Mouse (Mus musculus) heart, embryonic 16.5 days (tissue): ENCODE results near the gene 1700061G19Rik. TPM values are rescaled to one million over a fixed set of nuclear protein-coding genes. Genes with fewer than 3 reads are reported as not detected.

ENCODE experiments used
- ATAC-seq: fragments of 200-750 bp; cut with Nextera tagmentation; replicated peaks from 2 replicates; pipeline ENCODE4 v1.8.0; 2017; ENCODE audit warnings: moderate number of reproducible peaks; ENCODE audit not compliant: insufficient read depth, low FRiP score; ENCODE audit errors: extremely low read depth
- H3K27ac ChIP-seq: fragments of 300-500 bp; sonication (generic); 2 replicates; pipeline ENCODE4 v1.5.1; 2014; ENCODE audit warnings: mild to moderate bottlenecking, low read length, control low read depth, moderate library complexity
- H3K27me3 ChIP-seq: fragments of 300-500 bp; sonication (generic); 2 replicates; pipeline ENCODE4 v1.6.1; 2014; ENCODE audit warnings: low read length, mixed read lengths; ENCODE audit not compliant: control insufficient read depth, insufficient read depth
- H3K36me3 ChIP-seq: fragments of 300-500 bp; sonication (generic); 2 replicates; pipeline ENCODE4 v1.6.1; 2014; ENCODE audit not compliant: control insufficient read depth, insufficient read depth
- H3K4me1 ChIP-seq: fragments of 300-500 bp; sonication (generic); 2 replicates; pipeline ENCODE4 v1.6.1; 2014; ENCODE audit warnings: low read length, mixed read lengths; ENCODE audit not compliant: control insufficient read depth, insufficient read depth
- H3K4me2 ChIP-seq: fragments of 300-500 bp; sonication (generic); 2 replicates; pipeline ENCODE4 v1.6.1; 2014; ENCODE audit warnings: low read depth, mild to moderate bottlenecking, control low read depth, low read length
- H3K4me3 ChIP-seq: fragments of 300-500 bp; sonication (generic); 2 replicates; pipeline ENCODE4 v1.5.1; 2014; ENCODE audit warnings: mild to moderate bottlenecking, control low read depth, low read length
- H3K9ac ChIP-seq: fragments of 300-500 bp; sonication (generic); 2 replicates; pipeline ENCODE4 v1.6.1; 2014; ENCODE audit warnings: low read length, control low read depth
- H3K9me3 ChIP-seq: fragments of 300-500 bp; sonication (generic); replicated peaks from 2 replicates; pipeline ENCODE4 v1.6.1; 2016; ENCODE audit warnings: low read length; ENCODE audit not compliant: control insufficient read depth
- WGBS: fragments of 180-500 bp; shearing (Covaris S2); extraction: QIAGEN DNeasy Blood & Tissue Kit; methylation state at CpG from one replicate; pipeline ENCODE4 v1.1.7; 2014; 5-methylcytosine and 5-hydroxymethylcytosine counted together
- polyA plus RNA-seq: library from polyadenylated mRNA; unstranded; fragments of >200 nt; fragmentation: Nextera tagmentation; extraction: Ambion mirVana; gene quantifications from 2 replicates; pipeline ENCODE4 v1.2.1, GENCODE M21; 2015

The 1700061G19Rik gene
- polyA plus RNA-seq, 1 experiment from 2014 or later = 0.30 TPM

GRCm38 (mm10) chr17:56936731-56937130 is 61.5 kb downstream of the 1700061G19Rik start:
- no peak overlapping the region for H3K4me3 ChIP-seq
- H3K36me3 ChIP-seq = no peaks in the 10 kb centered on the region
- no peak overlapping the region for H3K4me2 ChIP-seq
- H3K9ac ChIP-seq = no peak overlapping the region
- no peak for ATAC-seq
- peaks cover 7% of the 10 kb centered on the region; the same call in 1 of the 2 replicates for H3K9me3 ChIP-seq
- 86% methylated on average over 7 of the region's 7 CpGs for WGBS
- H3K27me3 ChIP-seq = no peaks in the 10 kb centered on the region
- peaks cover 14% of the 10 kb centered on the region for H3K4me1 ChIP-seq
- H3K27ac ChIP-seq = no peak overlapping the region

Other genes starting within 250 kb of the 1700061G19Rik start
- gene Lonp1, start 248.6 kb upstream of the 1700061G19Rik start, polyA plus RNA-seq = 60.7 and 62.5 TPM in 2 replicates
- gene Catsperd, start 247.3 kb upstream of the 1700061G19Rik start, polyA plus RNA-seq = 0.29 and 0.31 TPM in 2 replicates
- gene Ranbp3, start 202.2 kb upstream of the 1700061G19Rik start, polyA plus RNA-seq = 63.1 and 64.3 TPM in 2 replicates
- 1,043 and 1,129 TPM in 2 replicates for gene Ndufa11, start 157.7 kb upstream of the 1700061G19Rik start, polyA plus RNA-seq
- 12.8 and 14.6 TPM in 2 replicates for gene Vmac, start 157.5 kb upstream of the 1700061G19Rik start, polyA plus RNA-seq
- gene Nrtn, start 117.9 kb upstream of the 1700061G19Rik start, polyA plus RNA-seq = 21.2 and 23.9 TPM in 2 replicates
- 31.7 and 34.9 TPM in 2 replicates for gene Dus3l, start 110.7 kb upstream of the 1700061G19Rik start, polyA plus RNA-seq
- gene Prr22, start 105.2 kb upstream of the 1700061G19Rik start, polyA plus RNA-seq = 0.59 and 1.2 TPM in 2 replicates
- 6.2 and 6.8 TPM in 2 replicates for gene Rfx2, start 44.5 kb upstream of the 1700061G19Rik start, polyA plus RNA-seq
- gene Acsbg2, start 1.0 kb upstream of the 1700061G19Rik start, polyA plus RNA-seq = not detected in 2 replicates
- gene Mllt1, start 59.9 kb downstream of the 1700061G19Rik start, polyA plus RNA-seq = 26.4 and 31.1 TPM in 2 replicates
- gene Acer1, start 106.6 kb downstream of the 1700061G19Rik start, polyA plus RNA-seq = 0.05 TPM in 1 of 2 replicates, not detected in the other
- gene Clpp, start 114.8 kb downstream of the 1700061G19Rik start, polyA plus RNA-seq = 117 and 129 TPM in 2 replicates
- 56.4 and 59.6 TPM in 2 replicates for gene Alkbh7, start 121.9 kb downstream of the 1700061G19Rik start, polyA plus RNA-seq
- gene Pspn, start 124.5 kb downstream of the 1700061G19Rik start, polyA plus RNA-seq = 0.34 TPM in 1 of 2 replicates, not detected in the other
- 44.1 and 45.6 TPM in 2 replicates for gene Gtf2f1, start 135.8 kb downstream of the 1700061G19Rik start, polyA plus RNA-seq
- 0.32 and 0.41 TPM in 2 replicates for gene Gm17949, start 136.0 kb downstream of the 1700061G19Rik start, polyA plus RNA-seq
- gene Khsrp, start 156.0 kb downstream of the 1700061G19Rik start, polyA plus RNA-seq = 16.5 and 22.8 TPM in 2 replicates
- not detected in 2 replicates for gene Slc25a41, start 166.2 kb downstream of the 1700061G19Rik start, polyA plus RNA-seq
- 1.1 and 4.8 TPM in 2 replicates for gene Crb3, start 183.6 kb downstream of the 1700061G19Rik start, polyA plus RNA-seq
- 14.7 and 17.0 TPM in 2 replicates for gene Slc25a23, start 184.4 kb downstream of the 1700061G19Rik start, polyA plus RNA-seq
- gene Dennd1c, start 203.0 kb downstream of the 1700061G19Rik start, polyA plus RNA-seq = 2.2 and 4.1 TPM in 2 replicates
- gene Tubb4a, start 212.3 kb downstream of the 1700061G19Rik start, polyA plus RNA-seq = 5.7 and 6.9 TPM in 2 replicates
- 3.3 and 3.4 TPM in 2 replicates for gene Tnfsf9, start 229.8 kb downstream of the 1700061G19Rik start, polyA plus RNA-seq